Mouse (Mus musculus) adrenal gland, postnatal 4 days (tissue): ENCODE results near the gene Hint2. TPM values are rescaled to one million over a fixed set of nuclear protein-coding genes. Genes with fewer than 3 reads are reported as not detected.

Source experiments
- DNase-seq, 2 experiments: peaks; one replicate each; pipeline ENCODE4 v3.0.0; 2021 to 2022; ENCODE audit warnings: low spot score in 2 of 2, mixed read lengths in 2 of 2
- microRNA-seq: library from miRNA; unstranded; fragments of <30 nt; microRNA quantifications from one replicate; pipeline ENCODE4 v1.2.0, GENCODE M21; 2021
- total RNA-seq, 2 experiments: library from RNA; stranded (reverse); gene quantifications; 2 replicates each; pipeline ENCODE4 v1.2.3; 2021

Hint2 gene
- total RNA-seq, 2 experiments from 2014 or later: 76.5 to 83.8 TPM

- no peak for DNase-seq
These were observed 43.1 kb downstream of the Hint2 start for GRCm38 (mm10) chr4:43613060-43613730.

GRCm38 (mm10) chr4:43612534-43612933 lies 43.7 kb downstream of the Hint2 start:
- DNase-seq: no peak

- DNase-seq: no peak
These were observed 51.2 kb downstream of the Hint2 start for GRCm38 (mm10) chr4:43604751-43605685.

Small RNA genes lying within 50 kb of the gene (microRNA-seq; reads per million reads assigned to microRNA genes)
- gene Gm25262: not detected

Other genes starting within 250 kb of the Hint2 start
- under 1 TPM in 1 of 2 experiments, not detected in 1; 0.25 TPM for gene Fam166b, start 227.3 kb downstream of the Hint2 start, total RNA-seq
- gene Tesk1, start 214.5 kb downstream of the Hint2 start, total RNA-seq: 10 to 100 TPM; 57.3 to 60.5 TPM
- gene Cd72, start 201.8 kb downstream of the Hint2 start, total RNA-seq: 1 to 10 TPM in 1 of 2 experiments, under 1 TPM in 1; 0.95 to 2.1 TPM
- not detected for gene Sit1, start 172.7 kb downstream of the Hint2 start, total RNA-seq
- gene Ccdc107, start 163.6 kb downstream of the Hint2 start, total RNA-seq: 10 to 100 TPM; 44.3 TPM
- 10 to 100 TPM; 11.3 to 15.0 TPM for gene Arhgef39, start 156.8 kb downstream of the Hint2 start, total RNA-seq
- 1 to 10 TPM; 1.4 to 1.5 TPM for gene Car9, start 149.5 kb downstream of the Hint2 start, total RNA-seq
- gene Tpm2, start 132.7 kb downstream of the Hint2 start, total RNA-seq: 100 to 1,000 TPM; 135 to 293 TPM
- gene Creb3, start 94.1 kb downstream of the Hint2 start, total RNA-seq: 100 to 1,000 TPM; 130 to 160 TPM
- 100 to 1,000 TPM; 209 to 246 TPM for gene Tln1, start 93.8 kb downstream of the Hint2 start, total RNA-seq
- 10 to 100 TPM; 65.3 to 68.5 TPM for gene Rgp1, start 77.8 kb downstream of the Hint2 start, total RNA-seq
- 10 to 100 TPM; 17.8 to 18.2 TPM for gene Gba2, start 77.6 kb downstream of the Hint2 start, total RNA-seq
- 1 to 10 TPM; 1.4 to 2.2 TPM for gene Msmp, start 72.0 kb downstream of the Hint2 start, total RNA-seq
- gene Npr2, start 24.5 kb downstream of the Hint2 start, total RNA-seq: 10 to 100 TPM; 43.0 to 47.5 TPM
- 1 to 10 TPM; 1.2 to 1.4 TPM for gene Spag8, start 2.9 kb downstream of the Hint2 start, total RNA-seq
- gene Tmem8b, start 12.5 kb upstream of the Hint2 start, total RNA-seq: 10 to 100 TPM; 11.3 to 11.6 TPM
- gene Fam221b, start 12.7 kb upstream of the Hint2 start, total RNA-seq: under 1 TPM; 0.31 to 0.62 TPM
- gene Olfr70, start 44.3 kb upstream of the Hint2 start, total RNA-seq: not detected
- not detected for gene Olfr71, start 53.8 kb upstream of the Hint2 start, total RNA-seq
- 1 to 10 TPM; 2.4 to 3.6 TPM for gene Hrct1, start 70.7 kb upstream of the Hint2 start, total RNA-seq
- gene Spaar, start 73.6 kb upstream of the Hint2 start, total RNA-seq: 1 to 10 TPM; 1.4 to 2.0 TPM
- not detected for gene Olfr159, start 114.5 kb upstream of the Hint2 start, total RNA-seq
- gene Olfr156, start 167.4 kb upstream of the Hint2 start, total RNA-seq: not detected
- gene Olfr157, start 183.7 kb upstream of the Hint2 start, total RNA-seq: not detected
- gene Olfr155, start 195.1 kb upstream of the Hint2 start, total RNA-seq: not detected
- 10 to 100 TPM; 25.6 to 26.6 TPM for gene Reck, start 219.1 kb upstream of the Hint2 start, total RNA-seq